Mouse (Mus musculus) CH12.LX (cell line): ENCODE measurements around the gene Gtf3c1.

Experiments
- CTCF ChIP-seq, 2 experiments: IDR thresholded peaks in 1 of 2; conservative IDR thresholded peaks in 1 of 2; 2 replicates each; pipeline ENCODE4 v1.5.1; 2011 to 2012; ENCODE audit warnings: low read depth in 2 of 2, low read length in 2 of 2, improper control_type of control experiment in 1 of 2, inconsistent platforms in 1 of 2, mild to moderate bottlenecking in 1 of 2, moderate library complexity in 1 of 2
- EP300 ChIP-seq: IDR thresholded peaks from 2 replicates; pipeline ENCODE4 v1.6.1; 2011; ENCODE audit warnings: low read length, improper control_type of control experiment
- ETS1 ChIP-seq: conservative IDR thresholded peaks from 2 replicates; pipeline ENCODE4 v1.6.1; 2012; ENCODE audit warnings: low read depth, mild to moderate bottlenecking, inconsistent platforms, low read length, improper control_type of control experiment, moderate library complexity
- HCFC1 ChIP-seq: IDR thresholded peaks from 2 replicates; pipeline ENCODE4 v1.6.1; 2012; ENCODE audit warnings: low read depth, mild to moderate bottlenecking, inconsistent platforms, low read length, improper control_type of control experiment
- MXI1 ChIP-seq: IDR thresholded peaks from 2 replicates; pipeline ENCODE4 v1.6.1; 2011; ENCODE audit warnings: mild to moderate bottlenecking, low read depth, low read length, improper control_type of control experiment
- POLR2A ChIP-seq: IDR thresholded peaks from 2 replicates; pipeline ENCODE4 v1.6.1; 2011; ENCODE audit warnings: low read depth, mild to moderate bottlenecking, improper control_type of control experiment, low read length
- SMC3 ChIP-seq: IDR thresholded peaks from 2 replicates; pipeline ENCODE4 v1.6.1; 2011; ENCODE audit warnings: low read depth, low read length, improper control_type of control experiment
- UBTF ChIP-seq: IDR thresholded peaks from 2 replicates; pipeline ENCODE4 v1.6.1; 2012; ENCODE audit warnings: low read depth, mild to moderate bottlenecking, inconsistent platforms, low read length, improper control_type of control experiment, moderate library complexity
- USF1 ChIP-seq: IDR thresholded peaks from 2 replicates; pipeline ENCODE4 v1.6.1; 2014; ENCODE audit warnings: low read depth, mild to moderate bottlenecking, inconsistent platforms, low read length, improper control_type of control experiment
- USF2 ChIP-seq: conservative IDR thresholded peaks from 2 replicates; pipeline ENCODE4 v1.6.1; 2011; ENCODE audit warnings: low read depth, low read length, improper control_type of control experiment
- ZC3H11A ChIP-seq: IDR thresholded peaks from 2 replicates; pipeline ENCODE4 v1.6.1; 2012; ENCODE audit warnings: low read depth, mild to moderate bottlenecking, inconsistent platforms, low read length, improper control_type of control experiment
- ZMIZ1 ChIP-seq: IDR thresholded peaks from 2 replicates; pipeline ENCODE4 v1.6.1; 2012; ENCODE audit warnings: low read depth, mild to moderate bottlenecking, inconsistent platforms, low read length, improper control_type of control experiment
- ZNF384 ChIP-seq: IDR thresholded peaks from 2 replicates; pipeline ENCODE4 v1.6.1; 2012; ENCODE audit warnings: low read depth, low read length, improper control_type of control experiment, inconsistent platforms

DNA sequence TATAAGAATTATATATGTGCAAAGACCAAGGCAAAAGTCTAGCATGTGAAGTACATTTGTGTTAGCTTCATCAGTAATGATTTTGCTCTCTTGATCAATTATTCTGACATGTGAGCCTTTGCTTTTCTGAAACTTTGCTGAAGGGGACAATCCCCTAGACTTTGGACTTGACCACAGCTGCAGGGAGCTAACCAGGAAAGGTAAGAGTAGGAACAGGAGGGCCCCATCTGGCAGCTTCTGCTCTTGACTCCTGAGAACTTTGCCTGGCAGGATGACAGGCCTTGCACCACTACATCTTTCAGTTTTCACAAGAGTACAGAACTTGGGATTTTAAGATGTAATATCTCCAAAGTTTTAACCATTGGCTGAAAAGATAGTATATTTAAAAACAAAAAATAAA is 10.0 kb upstream of the Gtf3c1 start:
- TF ChIP-seq POLR2A (no peak), CTCF (conservative IDR thresholded peaks at IDR 0.05 in 1 of 2, IDR thresholded peaks at IDR 0.05 in 1 of 2; ENCODE audit: low read depth in 2 of 2, low read length in 2 of 2) (no peak), USF2 (no peak), MXI1 (no peak), ETS1 (no peak), HCFC1 (no peak), EP300 (no peak), USF1 (no peak), ZMIZ1 (no peak), UBTF (no peak), ZC3H11A (no peak), ZNF384 (no peak), SMC3 (no peak)
